Mouse (Mus musculus) stomach, postnatal 0 days (tissue): ENCODE results near the gene Coq8b.

Experiments
- CTCF ChIP-seq: IDR thresholded peaks from 2 replicates; pipeline ENCODE4 v1.5.1; 2016; ENCODE audit warnings: antibody characterized with exemption, low read depth, mild to moderate bottlenecking, moderate library complexity
- EP300 ChIP-seq: optimal IDR thresholded peaks from 2 replicates; pipeline ENCODE3; 2016; ENCODE audit warnings: antibody characterized with exemption

DNA sequence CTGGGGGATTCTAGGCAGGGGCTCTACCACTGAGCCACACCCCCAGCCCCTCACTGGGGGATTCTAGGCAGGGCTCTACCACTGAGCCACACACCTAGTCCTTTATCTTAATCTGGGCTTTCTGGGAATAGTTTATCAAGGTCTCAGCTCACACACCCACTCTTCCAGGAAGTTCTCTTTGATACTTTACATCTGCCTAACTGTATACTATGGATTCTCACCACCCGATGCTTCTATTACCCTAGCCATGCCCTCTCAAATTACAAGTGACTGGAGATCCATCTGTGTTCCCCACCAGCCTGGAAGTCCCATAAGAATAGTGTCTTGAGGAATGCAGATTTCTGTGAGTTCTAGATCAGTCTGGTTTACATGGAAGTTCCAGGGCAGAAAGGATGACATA lies 10.3 kb upstream of the Coq8b start:
- no peak for TF ChIP-seq CTCF
- no peak for TF ChIP-seq EP300
